In the genomic region with DNA sequence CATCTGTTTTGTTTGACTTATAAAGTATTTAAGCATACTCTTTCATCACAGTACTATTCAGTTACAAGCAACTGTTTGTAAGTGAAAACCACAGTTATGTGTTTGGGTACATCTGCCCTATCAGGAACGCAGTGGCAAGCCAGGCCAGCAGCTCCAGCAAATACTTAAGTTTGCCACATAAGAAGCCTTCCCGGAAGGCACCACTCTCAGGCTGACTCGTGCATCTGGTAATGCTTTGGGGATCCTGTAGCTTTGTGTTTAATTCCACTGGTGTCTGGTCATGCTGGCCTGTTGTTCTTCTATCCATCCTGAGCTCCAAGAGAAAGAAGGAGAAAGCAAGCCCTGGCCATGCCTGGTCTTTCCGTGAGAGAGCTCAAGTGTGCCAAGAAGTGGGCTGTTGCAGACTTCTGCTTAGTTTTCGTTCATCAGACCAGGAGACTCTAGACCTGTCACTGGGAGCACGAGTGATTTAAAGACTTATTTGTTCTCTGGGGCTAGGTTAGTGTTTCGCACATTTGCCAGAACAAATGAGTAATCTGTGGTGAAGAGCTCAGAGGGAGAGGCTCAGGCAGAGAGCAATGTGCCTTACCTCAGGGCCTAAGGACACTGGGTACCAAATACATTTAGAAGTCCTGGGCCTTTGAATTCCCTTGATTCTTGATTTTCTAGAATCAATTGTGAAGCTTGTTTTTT, we compare ENCODE assay signal across 23 mouse cellular contexts.
DNase-seq lines count a peak whose midpoint lies in the region; ATAC-seq and TF ChIP-seq lines count a peak whose summit lies in the region.
"Had no signal": no experiment of that assay in that cellular context is flagged by ENCODE, and none has a peak within 500 bp of the region (broad histone marks: within the 10 kb centered on the region; RNA-seq: fewer than 3 reads in every experiment).

No protein-coding gene starts in this region.

- H3K4me2 ChIP-seq in embryonic facial prominence, embryonic 13.5 days: no peak overlapping the region
- H3K4me2 ChIP-seq: forebrain, embryonic 15.5 days; hindbrain, embryonic 15.5 days; intestine, embryonic 15.5 days; limb, embryonic 12.5 days; liver, embryonic 13.5 days; lung, embryonic 14.5 days; midbrain, embryonic 12.5 days; stomach, embryonic 15.5 days had no signal

- no peaks in the 10 kb centered on the region for H3K9me3 ChIP-seq in embryonic facial prominence, embryonic 13.5 days
- H3K9me3 ChIP-seq: forebrain, embryonic 15.5 days; hindbrain, embryonic 15.5 days; intestine, embryonic 15.5 days; limb, embryonic 12.5 days; liver, embryonic 13.5 days; midbrain, embryonic 12.5 days; stomach, embryonic 15.5 days had no signal

- no peak for TF ChIP-seq POLR2A in kidney, adult 2 months (IDR thresholded peaks at IDR 0.05; ENCODE audit: low read depth, low read length)

- no peaks in the 10 kb centered on the region for H3K27me3 ChIP-seq in kidney, adult 2 months (replicated peaks; ENCODE audit: control insufficient read depth, insufficient read depth, low read length)
- H3K27me3 ChIP-seq in embryonic facial prominence, embryonic 13.5 days: no peaks in the 10 kb centered on the region
- H3K27me3 ChIP-seq: forebrain, embryonic 15.5 days; hindbrain, embryonic 15.5 days; intestine, embryonic 15.5 days; limb, embryonic 12.5 days; liver, embryonic 13.5 days; midbrain, embryonic 12.5 days; stomach, embryonic 15.5 days had no signal

- no peak overlapping the region for H3K4me3 ChIP-seq in kidney, adult 2 months (ENCODE audit: insufficient read depth, low read depth, low read length)
- H3K4me3 ChIP-seq in embryonic facial prominence, embryonic 13.5 days: no peak overlapping the region
- H3K4me3 ChIP-seq: erythroblast, embryonic 14.5 days; forebrain, embryonic 15.5 days; hindbrain, embryonic 15.5 days; intestine, embryonic 15.5 days; layer of hippocampus, adult 2 months; limb, embryonic 12.5 days; liver, embryonic 13.5 days; midbrain, embryonic 12.5 days; stomach, embryonic 15.5 days had no signal

- no peak for TF ChIP-seq CTCF in kidney, adult 2 months (conservative IDR thresholded peaks at IDR 0.05; ENCODE audit: insufficient read depth, insufficient read length, low read depth, low read length)

- peak overlapping the region; percentile 29 for H3K27ac ChIP-seq in kidney, adult 2 months (ENCODE audit: insufficient read depth, low read depth, low read length)
- H3K27ac ChIP-seq in embryonic facial prominence, embryonic 13.5 days: peak overlapping the region; percentile 68
- H3K27ac ChIP-seq: forebrain, embryonic 15.5 days; hindbrain, embryonic 15.5 days; intestine, embryonic 15.5 days; layer of hippocampus, adult 2 months; limb, embryonic 12.5 days; liver, embryonic 13.5 days; midbrain, embryonic 12.5 days; stomach, embryonic 15.5 days had no signal

- no peaks in the 10 kb centered on the region for H3K36me3 ChIP-seq in kidney, adult 2 months (ENCODE audit: control insufficient read depth, insufficient read depth, low read length)
- no peaks in the 10 kb centered on the region for H3K36me3 ChIP-seq in embryonic facial prominence, embryonic 13.5 days
- H3K36me3 ChIP-seq: forebrain, embryonic 15.5 days; hindbrain, embryonic 15.5 days; intestine, embryonic 15.5 days; limb, embryonic 12.5 days; liver, embryonic 13.5 days; midbrain, embryonic 12.5 days; stomach, embryonic 15.5 days had no signal

- peak; percentile 56 for DNase-seq in kidney, adult 2 months
- no peak for DNase-seq in kidney, adult 18-20 months
- DNase-seq in 3134 (ENCODE audit: extremely low read depth, insufficient read length, low spot score): peak; percentile 51
- DNase-seq in 3T3-L1 (ENCODE audit: low read depth, low spot score): peak; percentile 79
- no peak for DNase-seq in layer of hippocampus, postnatal 10 days (ENCODE audit: low spot score in 2 of 2)
- DNase-seq: adrenal gland, postnatal 10 days; cerebellum, adult 8-10 months; gastrocnemius, postnatal 36 days; kidney, postnatal 10 days; layer of hippocampus, postnatal 36 days; liver, embryonic 13.5 days; lung, embryonic 14.5 days had no signal

- peaks cover 12% of the 10 kb centered on the region; the same call in 1 of the 2 replicates for H3K4me1 ChIP-seq in kidney, adult 2 months (ENCODE audit: control insufficient read depth, insufficient read depth, low read length)
- H3K4me1 ChIP-seq in embryonic facial prominence, embryonic 13.5 days: peaks cover 31% of the 10 kb centered on the region
- H3K4me1 ChIP-seq: midbrain, embryonic 12.5 days had no signal

- H3K9ac ChIP-seq in embryonic facial prominence, embryonic 13.5 days: no peak overlapping the region
- H3K9ac ChIP-seq: forebrain, embryonic 15.5 days; hindbrain, embryonic 15.5 days; intestine, embryonic 15.5 days; limb, embryonic 12.5 days; liver, embryonic 13.5 days; lung, embryonic 14.5 days; midbrain, embryonic 12.5 days; stomach, embryonic 15.5 days had no signal

- WGBS in kidney, adult 2 months: 52% methylated on average over 7 of the region's 7 CpGs
- 39% methylated on average over 7 of the region's 7 CpGs for WGBS in embryonic facial prominence, embryonic 13.5 days

- no peak for ATAC-seq in embryonic facial prominence, embryonic 13.5 days (ENCODE audit: insufficient number of reproducible peaks, insufficient read depth, low FRiP score, low TSS enrichment, low read depth)
- ATAC-seq in inflammation-experienced regulatory T-cells, adult 6 months: no peak
- ATAC-seq: activated CD4-positive, CD25-positive, alpha-beta regulatory T cell, adult 4 months; forebrain, embryonic 15.5 days; intestine, embryonic 15.5 days had no signal

Comparison
In these comparisons a context has a peak if more than half of its experiments do, and no peak if none do; other contexts are left out.
1. DNase-seq: peak in kidney, adult 2 months (single experiment), 3134 (single experiment) and 3T3-L1 (single experiment); none in kidney, adult 18-20 months (single experiment) and layer of hippocampus, postnatal 10 days (0 of 2).